Mouse (Mus musculus) heart, postnatal 0 days (tissue): ENCODE data around the gene P4ha2.

ENCODE experiments used
- CTCF ChIP-seq: IDR thresholded peaks from 2 replicates; pipeline ENCODE4 v1.5.1; 2016; ENCODE audit warnings: antibody characterized with exemption, control low read depth, low read depth
- EP300 ChIP-seq: IDR thresholded peaks from 2 replicates; pipeline ENCODE4 v1.6.1; 2016; ENCODE audit warnings: antibody characterized with exemption, low read depth

GRCm38 (mm10) chr11:54051161-54051560 lies 48.7 kb upstream of the P4ha2 start:
- no peak for TF ChIP-seq CTCF
- no peak for TF ChIP-seq EP300
